Comparison of ENCODE assay signal across 8 mouse cellular contexts in the genomic region with DNA sequence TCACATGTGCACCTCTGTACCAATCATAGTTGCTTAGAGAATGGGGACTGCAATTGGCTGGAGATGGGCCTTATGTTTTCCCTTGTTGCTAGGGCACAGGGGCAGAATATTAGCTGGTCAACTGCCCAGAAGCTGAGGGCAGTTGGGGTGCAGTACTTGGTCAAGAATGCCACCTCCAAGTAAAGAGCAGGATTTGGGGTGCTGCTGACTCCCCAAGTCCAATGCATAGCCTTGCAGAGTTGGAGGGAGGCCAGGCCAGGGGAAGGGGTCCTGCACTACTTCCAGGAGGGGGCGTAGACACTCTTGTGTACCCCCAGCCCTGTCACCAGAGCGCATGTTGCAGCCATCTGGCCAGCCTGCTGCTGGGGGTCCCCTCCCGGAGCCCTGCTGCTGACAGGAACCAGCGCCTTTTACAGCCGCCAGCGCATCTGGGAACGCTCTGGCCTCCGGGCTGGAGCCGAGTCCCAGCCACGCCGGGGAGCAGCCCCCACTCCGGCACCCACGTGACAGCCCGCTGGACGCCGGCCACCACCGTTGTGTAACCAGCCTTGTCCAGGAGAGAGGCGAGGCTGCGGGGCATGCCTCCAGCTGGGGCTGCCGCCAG. TPM values are rescaled to one million over a fixed set of nuclear protein-coding genes. Genes with fewer than 3 reads are reported as not detected.
DNase-seq lines count a peak whose midpoint lies in the region; ATAC-seq and TF ChIP-seq lines count a peak whose summit lies in the region.

No protein-coding gene starts in this region.

- H3K9me3 ChIP-seq in forebrain, embryonic 15.5 days, result no peaks in the 10 kb centered on the region
- no peaks in the 10 kb centered on the region for H3K9me3 ChIP-seq in heart, postnatal 0 days (replicated peaks; ENCODE audit: control insufficient read depth, low read length)
- no peaks in the 10 kb centered on the region for H3K9me3 ChIP-seq in liver, embryonic 11.5 days (ENCODE audit: control insufficient read depth, low read length)
- no peaks in the 10 kb centered on the region for H3K9me3 ChIP-seq in neural tube, embryonic 12.5 days

- H3K27me3 ChIP-seq in forebrain, embryonic 15.5 days, result no peaks in the 10 kb centered on the region
- H3K27me3 ChIP-seq in heart, postnatal 0 days (ENCODE audit: control insufficient read depth, insufficient read depth, low read length), result no peaks in the 10 kb centered on the region
- no peaks in the 10 kb centered on the region for H3K27me3 ChIP-seq in liver, embryonic 11.5 days (replicated peaks; ENCODE audit: control insufficient read depth, insufficient read depth, low read length)
- no peaks in the 10 kb centered on the region for H3K27me3 ChIP-seq in neural tube, embryonic 12.5 days (replicated peaks)

- H3K27ac ChIP-seq in forebrain, embryonic 15.5 days (replicated peaks), result peak overlapping the region; percentile 70
- peak overlapping the region; percentile 89 for H3K27ac ChIP-seq in heart, postnatal 0 days (ENCODE audit: low read depth)
- peak overlapping the region; percentile 23; the same call in 1 of the 2 replicates for H3K27ac ChIP-seq in liver, embryonic 11.5 days (ENCODE audit: low read depth, low read length)
- peak overlapping the region; percentile 15; the same call in 1 of the 2 replicates for H3K27ac ChIP-seq in neural tube, embryonic 12.5 days

- peak; percentile 77 for ATAC-seq in forebrain, embryonic 15.5 days (replicated peaks)
- peak; percentile 95 for ATAC-seq in heart, postnatal 0 days (ENCODE audit: insufficient read depth, low read depth)
- no peak; the same call in 1 of the 2 replicates for ATAC-seq in liver, embryonic 11.5 days (replicated peaks; ENCODE audit: low FRiP score)
- ATAC-seq in neural tube, embryonic 12.5 days (ENCODE audit: low FRiP score, low read depth), result peak; percentile 81

- peaks cover 22% of the 10 kb centered on the region for H3K4me1 ChIP-seq in forebrain, embryonic 15.5 days
- H3K4me1 ChIP-seq in heart, postnatal 0 days (ENCODE audit: control insufficient read depth, insufficient read depth), result peaks cover 27% of the 10 kb centered on the region
- H3K4me1 ChIP-seq in liver, embryonic 11.5 days (replicated peaks; ENCODE audit: control insufficient read depth, insufficient read depth, low read length), result no peaks in the 10 kb centered on the region
- H3K4me1 ChIP-seq in neural tube, embryonic 12.5 days, result peaks cover 19% of the 10 kb centered on the region

- peak overlapping the region; percentile 19 for H3K4me3 ChIP-seq in forebrain, embryonic 15.5 days
- peak overlapping the region; percentile 6 for H3K4me3 ChIP-seq in heart, postnatal 0 days (ENCODE audit: low read depth, low read length)
- H3K4me3 ChIP-seq in liver, embryonic 11.5 days (ENCODE audit: low read depth, low read length), result no peak overlapping the region
- H3K4me3 ChIP-seq in neural tube, embryonic 12.5 days, result no peak overlapping the region

- H3K4me2 ChIP-seq in forebrain, embryonic 15.5 days (replicated peaks), result peak overlapping the region; percentile 37
- H3K4me2 ChIP-seq in heart, postnatal 0 days (ENCODE audit: low read depth, low read length), result peak overlapping the region; percentile 51
- H3K4me2 ChIP-seq in liver, embryonic 11.5 days, result peak overlapping the region; percentile 23
- H3K4me2 ChIP-seq in neural tube, embryonic 12.5 days (replicated peaks), result peak overlapping the region; percentile 46

- H3K36me3 ChIP-seq in forebrain, embryonic 15.5 days, result no peaks in the 10 kb centered on the region
- H3K36me3 ChIP-seq in heart, postnatal 0 days (replicated peaks; ENCODE audit: control insufficient read depth, insufficient read depth, low read length), result no peaks in the 10 kb centered on the region
- H3K36me3 ChIP-seq in liver, embryonic 11.5 days (ENCODE audit: control insufficient read depth, insufficient read depth, low read length), result no peaks in the 10 kb centered on the region
- H3K36me3 ChIP-seq in neural tube, embryonic 12.5 days, result no peaks in the 10 kb centered on the region

- DNase-seq in spleen, adult 18-20 months, result peak; percentile 35 to 37
- no peak for DNase-seq in spleen, postnatal 4 days (ENCODE audit: low spot score in 2 of 2)
- DNase-seq in heart, postnatal 0 days (ENCODE audit: low spot score), result peak; percentile 90
- peak; percentile 95 to 98 for DNase-seq in kidney, postnatal 36 days
- DNase-seq in liver, embryonic 11.5 days (ENCODE audit: low spot score), result no peak
- DNase-seq in urinary bladder, postnatal 10 days (ENCODE audit: low spot score), result peak; percentile 89

- TF ChIP-seq EP300 in heart, postnatal 0 days (IDR thresholded peaks at IDR 0.05; ENCODE audit: low read depth), result peak; percentile 92

- TF ChIP-seq CTCF in heart, postnatal 0 days (IDR thresholded peaks at IDR 0.05; ENCODE audit: low read depth), result no peak

- H3K9ac ChIP-seq in forebrain, embryonic 15.5 days (replicated peaks), result 0 out of 2 replicates have a peak overlapping the region, but pooled peaks have one; percentile 10
- H3K9ac ChIP-seq in heart, postnatal 0 days (replicated peaks; ENCODE audit: low read depth, low read length), result no peak overlapping the region
- no peak overlapping the region; the same call in 1 of the 2 replicates for H3K9ac ChIP-seq in liver, embryonic 11.5 days (ENCODE audit: low read depth, low read length)
- peak overlapping the region; percentile 4; the same call in 1 of the 2 replicates for H3K9ac ChIP-seq in neural tube, embryonic 12.5 days

- 55% methylated on average over 20 of the region's 20 CpGs for WGBS in forebrain, embryonic 15.5 days
- 11% methylated on average over 20 of the region's 20 CpGs for WGBS in heart, postnatal 0 days
- 50% methylated on average over 20 of the region's 20 CpGs for WGBS in liver, embryonic 11.5 days
- 32% methylated on average over 19 of the region's 20 CpGs for WGBS in neural tube, embryonic 12.5 days

RNA-seq across cellular contexts. Expression of a gene that starts 13.6 kb away (rescaled TPM):
- polyA plus RNA-seq in forebrain, embryonic 15.5 days (2015; fragmentation: Nextera tagmentation; extraction: Ambion mirVana), result 0.88 and 1.2 TPM in 2 replicates
- total RNA-seq in heart, postnatal 0 days (2014; rRNA removed; ENCODE audit: low replicate concordance), result not detected in 2 replicates
- polyA plus RNA-seq in heart, postnatal 0 days (2015; fragmentation: Nextera tagmentation; extraction: Ambion mirVana), result 0.44 TPM in 1 of 2 replicates, not detected in the other
- polyA plus RNA-seq in liver, embryonic 11.5 days (2014; fragmentation: Nextera tagmentation; extraction: Ambion mirVana), result 0.27 TPM in 1 of 2 replicates, not detected in the other
- polyA plus RNA-seq in neural tube, embryonic 12.5 days (2016; fragmentation: Nextera tagmentation; extraction: Ambion mirVana), result 0.89 and 1.3 TPM in 2 replicates

RNA-seq across cellular contexts. Expression of a gene that starts 37.3 kb away (rescaled TPM):
- polyA plus RNA-seq in forebrain, embryonic 15.5 days (2015; fragmentation: Nextera tagmentation; extraction: Ambion mirVana), result 31.3 and 32.7 TPM in 2 replicates
- total RNA-seq in heart, postnatal 0 days (2014; rRNA removed; ENCODE audit: low replicate concordance), result 18.7 and 30.8 TPM in 2 replicates
- polyA plus RNA-seq in heart, postnatal 0 days (2015; fragmentation: Nextera tagmentation; extraction: Ambion mirVana), result 4.1 and 5.4 TPM in 2 replicates
- 23.1 and 25.3 TPM in 2 replicates for polyA plus RNA-seq in liver, embryonic 11.5 days (2014; fragmentation: Nextera tagmentation; extraction: Ambion mirVana)
- 26.0 and 30.5 TPM in 2 replicates for polyA plus RNA-seq in neural tube, embryonic 12.5 days (2016; fragmentation: Nextera tagmentation; extraction: Ambion mirVana)

Comparison
In these comparisons a context has a peak if more than half of its experiments do, and no peak if none do; other contexts are left out.
1. DNase-seq: peak in spleen, adult 18-20 months (2 of 2), heart, postnatal 0 days (single experiment), kidney, postnatal 36 days (2 of 2) and urinary bladder, postnatal 10 days (single experiment); none in spleen, postnatal 4 days (0 of 2) and liver, embryonic 11.5 days (single experiment).
2. H3K27ac ChIP-seq: peak in every context shown above with its lines; median percentile 89 in heart, postnatal 0 days; 70 in forebrain, embryonic 15.5 days; 23 in liver, embryonic 11.5 days; 15 in neural tube, embryonic 12.5 days.
3. H3K4me3 ChIP-seq: peak in forebrain, embryonic 15.5 days (single experiment) and heart, postnatal 0 days (single experiment); none in liver, embryonic 11.5 days (single experiment) and neural tube, embryonic 12.5 days (single experiment).
4. H3K9ac ChIP-seq: peak in forebrain, embryonic 15.5 days (single experiment) and neural tube, embryonic 12.5 days (single experiment); none in heart, postnatal 0 days (single experiment) and liver, embryonic 11.5 days (single experiment).
5. Peak in every context shown above with its lines, with median percentiles within 50 percentile points of each other: H3K4me2 ChIP-seq.